Mouse (Mus musculus) bone marrow macrophage, adult 2 months (primary cell): ENCODE measurements around the gene Terf2.

ENCODE experiments used
- CTCF ChIP-seq: IDR thresholded peaks from 2 replicates; pipeline ENCODE4 v1.5.1; 2012; ENCODE audit warnings: low read depth, mild to moderate bottlenecking, low read length, moderate library complexity
- POLR2A ChIP-seq: IDR thresholded peaks from 2 replicates; pipeline ENCODE4 v1.6.1; 2012; ENCODE audit warnings: mild to moderate bottlenecking, low read depth, low read length, borderline replicate concordance

- TF ChIP-seq CTCF (no peak), POLR2A (no peak)
Measured at GRCm38 (mm10) chr8:107110629-107111330, 14.4 kb upstream of the Terf2 start.
